Mouse (Mus musculus): ENCODE data around the gene Cytip. TPM values are rescaled to one million over a fixed set of nuclear protein-coding genes. Genes with fewer than 3 reads are reported as not detected.
"Not testable (repeated sequence)": the region's sequence is repeated elsewhere in the genome, so short reads cannot be mapped to it uniquely, and the experiment has no call there.

Gene Cytip
- total and polyA plus RNA-seq, 3 experiments, result not detected

DNA sequence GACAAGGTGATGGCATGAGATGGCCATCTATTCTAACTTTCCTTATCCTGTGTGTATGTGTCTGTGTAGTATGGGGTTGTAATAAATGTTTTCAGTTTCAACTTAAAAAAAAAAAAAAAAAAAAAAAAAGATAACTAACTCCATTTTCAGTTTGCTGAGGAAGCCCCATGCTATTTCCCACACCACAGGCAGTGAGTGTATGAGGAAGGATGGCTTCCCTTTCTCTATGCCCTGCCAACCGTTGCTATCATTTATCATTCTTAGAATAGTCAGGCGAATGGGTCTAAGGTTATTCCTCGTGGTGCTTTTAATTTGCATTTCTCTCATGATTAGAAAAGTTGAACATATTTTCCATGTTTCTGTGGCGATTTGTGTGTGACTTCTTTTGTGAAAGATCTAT, 84.2 kb downstream of the Cytip start:
- no peaks in the 10 kb centered on the region for H3K27me3 ChIP-seq (ENCODE audit: control insufficient read depth in 1 of 2, insufficient read depth in 2 of 2, low read length in 2 of 2)
- no peak overlapping the region for H3K27ac ChIP-seq (ENCODE audit: control insufficient read depth, low read depth, low read length)
- H3K4me1 ChIP-seq (ENCODE audit: control insufficient read depth in 1 of 2, insufficient read depth in 2 of 2, low read length in 2 of 2), result no peaks in the 10 kb centered on the region
- H3K9ac ChIP-seq (ENCODE audit: control insufficient read depth, low read depth, low read length, poor library complexity, severe bottlenecking), result no peak overlapping the region
- H3K9me3 ChIP-seq (replicated peaks; ENCODE audit: insufficient read depth, low read length), result no peaks in the 10 kb centered on the region
- DNase-seq (ENCODE audit: low read depth, low spot score), result no peak
- H3K36me3 ChIP-seq (ENCODE audit: control insufficient read depth in 1 of 2, insufficient read depth in 2 of 2, low read length in 2 of 2), result no peaks in the 10 kb centered on the region
- TF ChIP-seq ZNF384 (IDR thresholded peaks at IDR 0.05; ENCODE audit: low read depth, low read length) (no peak), TAL1 (IDR thresholded peaks at IDR 0.05; ENCODE audit: low read length) (no peak), RCOR1 (IDR thresholded peaks at IDR 0.05; ENCODE audit: low read depth, low read length) (no peak), TCF12 (IDR thresholded peaks at IDR 0.05; ENCODE audit: low read depth, low read length) (no peak), ZC3H11A (IDR thresholded peaks at IDR 0.05; ENCODE audit: low read depth, low read length) (no peak), CHD2 (IDR thresholded peaks at IDR 0.05; ENCODE audit: low read length) (no peak), HCFC1 (IDR thresholded peaks at IDR 0.05; ENCODE audit: low read depth, low read length) (no peak), MAX (IDR thresholded peaks at IDR 0.05; ENCODE audit: low read length) (no peak), E2F4 (IDR thresholded peaks at IDR 0.05; ENCODE audit: borderline replicate concordance, low read depth, low read length) (no peak), NRF1 (IDR thresholded peaks at IDR 0.05; ENCODE audit: insufficient read depth, low read depth, low read length, poor library complexity, severe bottlenecking) (no peak), BHLHE40 (IDR thresholded peaks at IDR 0.05; ENCODE audit: borderline replicate concordance, low read depth, low read length) (no peak), RAD21 (IDR thresholded peaks at IDR 0.05; ENCODE audit: low read depth, low read length) (no peak), TBP (IDR thresholded peaks at IDR 0.05; ENCODE audit: low read depth, low read length) (no peak), KAT2A (conservative IDR thresholded peaks at IDR 0.05; ENCODE audit: low read depth, low read length) (no peak)
- H3K79me2 ChIP-seq (ENCODE audit: control insufficient read depth, insufficient read depth, low read length, poor library complexity), result no peaks in the 10 kb centered on the region
- no peak overlapping the region for H3K4me3 ChIP-seq (ENCODE audit: control insufficient read depth in 1 of 2, insufficient read depth in 1 of 2, low read depth in 2 of 2, low read length in 2 of 2)

- not testable (repeated sequence) for H3K4me3 ChIP-seq (ENCODE audit: control insufficient read depth in 1 of 2, insufficient read depth in 1 of 2, low read depth in 2 of 2, low read length in 2 of 2); H3K4me1 ChIP-seq (ENCODE audit: control insufficient read depth in 1 of 2, insufficient read depth in 2 of 2, low read length in 2 of 2); H3K79me2 ChIP-seq (ENCODE audit: control insufficient read depth, insufficient read depth, low read length, poor library complexity); H3K9ac ChIP-seq (ENCODE audit: control insufficient read depth, low read depth, low read length, poor library complexity, severe bottlenecking); H3K36me3 ChIP-seq (ENCODE audit: control insufficient read depth in 1 of 2, insufficient read depth in 2 of 2, low read length in 2 of 2); DNase-seq (ENCODE audit: low read depth, low spot score); H3K9me3 ChIP-seq (replicated peaks; ENCODE audit: insufficient read depth, low read length); H3K27me3 ChIP-seq (ENCODE audit: control insufficient read depth in 1 of 2, insufficient read depth in 2 of 2, low read length in 2 of 2); H3K27ac ChIP-seq (ENCODE audit: control insufficient read depth, low read depth, low read length)
Measured at GRCm38 (mm10) chr2:58107887-58108286, 87.4 kb downstream of the Cytip start.

DNA sequence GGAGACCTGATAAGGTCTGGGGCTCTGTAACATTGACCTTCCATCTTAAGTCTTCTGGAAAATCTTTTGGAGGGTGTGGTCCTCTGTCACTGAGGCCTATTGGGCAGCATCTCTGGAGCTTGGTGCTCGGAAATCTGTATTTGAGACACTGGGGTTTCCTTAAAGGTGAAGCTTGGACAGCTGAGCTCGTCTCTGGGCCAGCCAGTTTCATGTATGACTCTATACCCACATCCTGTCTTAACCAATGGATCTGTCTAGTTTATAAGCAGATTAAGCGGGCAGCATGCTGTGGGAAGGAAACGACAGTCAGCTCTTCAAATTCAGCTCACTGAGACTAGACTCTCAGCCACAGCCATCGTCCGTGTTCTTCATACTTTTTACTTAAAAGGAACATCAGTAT, 88.3 kb downstream of the Cytip start:
- H3K27ac ChIP-seq (ENCODE audit: control insufficient read depth, low read depth, low read length), result no peak overlapping the region
- H3K9ac ChIP-seq (ENCODE audit: control insufficient read depth, low read depth, low read length, poor library complexity, severe bottlenecking), result no peak overlapping the region
- no peak for DNase-seq (ENCODE audit: low read depth, low spot score)
- H3K4me1 ChIP-seq (ENCODE audit: control insufficient read depth in 1 of 2, insufficient read depth in 2 of 2, low read length in 2 of 2), result no peaks in the 10 kb centered on the region
- H3K4me3 ChIP-seq (ENCODE audit: control insufficient read depth in 1 of 2, insufficient read depth in 1 of 2, low read depth in 2 of 2, low read length in 2 of 2), result no peak overlapping the region
- H3K79me2 ChIP-seq (ENCODE audit: control insufficient read depth, insufficient read depth, low read length, poor library complexity), result no peaks in the 10 kb centered on the region
- no peaks in the 10 kb centered on the region for H3K27me3 ChIP-seq (ENCODE audit: control insufficient read depth in 1 of 2, insufficient read depth in 2 of 2, low read length in 2 of 2)
- no peaks in the 10 kb centered on the region for H3K9me3 ChIP-seq (replicated peaks; ENCODE audit: insufficient read depth, low read length)
- H3K36me3 ChIP-seq (ENCODE audit: control insufficient read depth in 1 of 2, insufficient read depth in 2 of 2, low read length in 2 of 2), result no peaks in the 10 kb centered on the region
- no peak for TF ChIP-seq ZKSCAN1 (IDR thresholded peaks at IDR 0.05; ENCODE audit: low read depth, low read length)
- TF ChIP-seq GABPA (IDR thresholded peaks at IDR 0.05; ENCODE audit: low read depth, low read length), result no peak
- TF ChIP-seq TAL1 (IDR thresholded peaks at IDR 0.05; ENCODE audit: low read length), result no peak
- TF ChIP-seq POLR2AphosphoS5 (IDR thresholded peaks at IDR 0.05; ENCODE audit: borderline replicate concordance, low read depth, low read length), result no peak
- TF ChIP-seq POLR2A (IDR thresholded peaks at IDR 0.05; ENCODE audit: control insufficient read depth in 1 of 2, insufficient read depth in 1 of 2, low read depth in 1 of 2, low read length in 2 of 2, poor library complexity in 1 of 2), result no peak
- TF ChIP-seq SMC3 (IDR thresholded peaks at IDR 0.05; ENCODE audit: low read depth, low read length), result no peak
- no peak for TF ChIP-seq BHLHE40 (IDR thresholded peaks at IDR 0.05; ENCODE audit: borderline replicate concordance, low read depth, low read length)
- TF ChIP-seq MAZ (IDR thresholded peaks at IDR 0.05; ENCODE audit: low read depth, low read length), result no peak
- no peak for TF ChIP-seq CTCF (IDR thresholded peaks at IDR 0.05 in 2 of 3, conservative IDR thresholded peaks at IDR 0.05 in 1 of 3; ENCODE audit: control insufficient read depth in 1 of 3, insufficient read depth in 1 of 3, low read depth in 2 of 3, low read length in 3 of 3, poor library complexity in 1 of 3, severe bottlenecking in 1 of 3)
- TF ChIP-seq HCFC1 (IDR thresholded peaks at IDR 0.05; ENCODE audit: low read depth, low read length), result no peak
- TF ChIP-seq TBP (IDR thresholded peaks at IDR 0.05; ENCODE audit: low read depth, low read length), result no peak
- TF ChIP-seq USF2 (IDR thresholded peaks at IDR 0.05; ENCODE audit: borderline replicate concordance in 1 of 2, insufficient read depth in 1 of 2, low read depth in 1 of 2, low read length in 2 of 2), result no peak
